Mouse (Mus musculus): ENCODE data around the gene Pon2.
"Not testable (repeated sequence)": the region's sequence is repeated elsewhere in the genome, so short reads cannot be mapped to it uniquely, and the experiment has no call there.

Gene Pon2

GRCm38 (mm10) chr6:5298092-5298554 lies at the start of gene Pon2:
Pon2 (minus strand) TSS chr6:5298455.
- peak; percentile 67 to 78 for DNase-seq

- no peak for DNase-seq
Measured at GRCm38 (mm10) chr6:5344255-5344654, 46.0 kb upstream of the Pon2 start.

GRCm38 (mm10) chr6:5339283-5339682 lies 41.0 kb upstream of the Pon2 start:
- DNase-seq, result not testable (repeated sequence)

- DNase-seq, result not testable (repeated sequence)
Measured at GRCm38 (mm10) chr6:5338781-5339180, 40.5 kb upstream of the Pon2 start.

GRCm38 (mm10) chr6:5336016-5336415 lies 37.8 kb upstream of the Pon2 start:
- not testable (repeated sequence) for DNase-seq

- no peak for DNase-seq
Measured at GRCm38 (mm10) chr6:5334021-5334420, 35.8 kb upstream of the Pon2 start.

- DNase-seq, result no peak
Measured at GRCm38 (mm10) chr6:5332560-5333150, 34.4 kb upstream of the Pon2 start.

- no peak for DNase-seq
Measured at GRCm38 (mm10) chr6:5325122-5325521, 26.9 kb upstream of the Pon2 start.

GRCm38 (mm10) chr6:5324101-5324500 lies 25.8 kb upstream of the Pon2 start:
- DNase-seq, result not testable (repeated sequence)

GRCm38 (mm10) chr6:5316630-5317029 lies 18.4 kb upstream of the Pon2 start:
- DNase-seq, result no peak

- DNase-seq, result no peak
Measured at GRCm38 (mm10) chr6:5315053-5315759, 17.0 kb upstream of the Pon2 start.

- DNase-seq, result no peak
Measured at GRCm38 (mm10) chr6:5313951-5314590, 15.8 kb upstream of the Pon2 start.

GRCm38 (mm10) chr6:5310491-5310890 lies 12.2 kb upstream of the Pon2 start:
- no peak for DNase-seq

GRCm38 (mm10) chr6:5309595-5310197 lies 11.4 kb upstream of the Pon2 start:
- no peak for DNase-seq

- DNase-seq, result no peak
Measured at GRCm38 (mm10) chr6:5305926-5306325, 7.7 kb upstream of the Pon2 start.

GRCm38 (mm10) chr6:5304956-5305355 lies 6.7 kb upstream of the Pon2 start:
- peak; percentile 30 to 34 for DNase-seq

GRCm38 (mm10) chr6:5300629-5301028 lies 2.4 kb upstream of the Pon2 start:
- DNase-seq, result no peak

- DNase-seq, result no peak
Measured at GRCm38 (mm10) chr6:5299561-5299960, 1.3 kb upstream of the Pon2 start.

GRCm38 (mm10) chr6:5297321-5298091 lies 749 bp downstream of the Pon2 start:
- DNase-seq, result peak; percentile 37 to 49

- DNase-seq, result no peak
Measured at GRCm38 (mm10) chr6:5296067-5296466, 2.2 kb downstream of the Pon2 start.

- DNase-seq, result no peak
Measured at GRCm38 (mm10) chr6:5294659-5295449, 3.4 kb downstream of the Pon2 start.

GRCm38 (mm10) chr6:5292841-5293240 lies 5.4 kb downstream of the Pon2 start:
- no peak for DNase-seq
